Mouse (Mus musculus) c-Kit-positive CD71-positive TER-119-positive erythroid progenitor cells, embryonic 14.5 days (primary cell): ENCODE results near the gene Higd1a.

ENCODE experiments used
- DNase-seq: peaks from one replicate; pipeline ENCODE4 v3.0.0-alpha.2; 2013; ENCODE audit warnings: low spot score

The Higd1a gene

DNA sequence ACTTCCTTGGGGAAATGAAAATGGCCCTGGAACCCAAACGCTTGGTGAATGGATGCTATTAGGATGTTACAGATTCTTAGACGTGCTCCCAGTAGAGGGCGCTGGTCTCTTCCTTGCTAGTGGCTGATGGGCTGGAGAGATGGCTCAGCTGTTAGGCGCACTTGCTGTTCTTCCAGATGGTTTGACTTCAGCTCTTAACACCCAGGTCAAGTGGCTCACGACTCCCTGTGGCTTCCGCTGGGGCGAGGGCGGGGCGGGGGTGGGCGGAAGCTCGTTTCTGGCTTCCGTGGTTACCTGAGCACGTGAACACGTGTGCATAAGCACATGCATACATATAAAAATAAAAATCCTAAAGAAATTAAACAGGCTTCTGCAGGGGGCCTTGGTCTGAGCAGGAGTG lies 22.7 kb upstream of the Higd1a start:
- DNase-seq, result no peak

DNA sequence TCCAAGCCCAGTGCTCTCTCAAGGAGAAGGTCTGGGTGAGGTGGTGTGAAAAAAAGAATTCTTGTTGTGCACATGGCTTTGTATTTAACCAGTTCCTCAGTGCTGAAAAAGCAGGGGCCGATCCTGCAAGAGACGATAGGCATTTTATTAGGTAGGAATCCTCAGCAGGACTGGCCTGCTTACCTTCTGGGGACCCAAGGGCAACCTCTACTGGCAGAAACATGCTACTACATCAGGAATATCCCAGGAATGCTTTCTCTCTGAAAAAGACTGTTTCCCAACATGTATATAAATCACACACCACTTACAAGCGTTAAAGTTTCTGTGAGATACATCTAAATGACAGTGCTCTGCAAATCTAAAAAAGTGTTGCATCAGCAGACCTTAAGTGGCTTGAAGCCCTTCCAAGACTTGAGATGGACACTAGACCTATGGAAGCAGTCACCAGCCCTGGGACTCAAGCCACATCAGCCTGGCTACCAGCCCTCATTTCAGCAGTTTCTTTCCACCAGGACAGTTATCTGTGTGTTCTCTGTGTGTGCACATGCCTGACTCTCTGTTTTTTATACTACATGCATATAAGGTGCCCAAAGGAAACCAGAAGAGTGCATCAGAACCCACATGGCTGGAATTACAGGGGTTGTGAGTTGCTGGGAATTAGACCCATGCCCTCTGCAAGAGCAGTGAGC lies 19.0 kb upstream of the Higd1a start:
- DNase-seq, result no peak

DNA sequence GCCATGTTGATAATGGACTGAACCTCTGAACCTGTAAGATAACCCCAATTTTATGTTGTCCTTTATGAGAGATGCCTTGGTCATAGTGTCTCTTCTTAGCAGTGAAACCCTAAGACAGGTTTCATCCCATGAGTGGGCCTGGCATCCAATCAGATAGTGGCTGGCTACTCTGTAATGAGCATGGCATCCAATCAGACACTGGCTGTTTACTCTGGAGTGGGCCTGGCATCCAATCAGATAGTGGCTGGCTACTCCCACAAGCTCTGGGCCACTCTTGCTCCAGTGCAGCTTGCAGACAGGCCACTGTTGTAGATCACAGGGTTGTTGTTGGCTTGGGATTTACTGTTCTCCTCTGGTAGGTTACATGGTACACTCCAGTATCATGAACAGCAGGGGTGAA lies 15.4 kb upstream of the Higd1a start:
- no peak for DNase-seq

DNA sequence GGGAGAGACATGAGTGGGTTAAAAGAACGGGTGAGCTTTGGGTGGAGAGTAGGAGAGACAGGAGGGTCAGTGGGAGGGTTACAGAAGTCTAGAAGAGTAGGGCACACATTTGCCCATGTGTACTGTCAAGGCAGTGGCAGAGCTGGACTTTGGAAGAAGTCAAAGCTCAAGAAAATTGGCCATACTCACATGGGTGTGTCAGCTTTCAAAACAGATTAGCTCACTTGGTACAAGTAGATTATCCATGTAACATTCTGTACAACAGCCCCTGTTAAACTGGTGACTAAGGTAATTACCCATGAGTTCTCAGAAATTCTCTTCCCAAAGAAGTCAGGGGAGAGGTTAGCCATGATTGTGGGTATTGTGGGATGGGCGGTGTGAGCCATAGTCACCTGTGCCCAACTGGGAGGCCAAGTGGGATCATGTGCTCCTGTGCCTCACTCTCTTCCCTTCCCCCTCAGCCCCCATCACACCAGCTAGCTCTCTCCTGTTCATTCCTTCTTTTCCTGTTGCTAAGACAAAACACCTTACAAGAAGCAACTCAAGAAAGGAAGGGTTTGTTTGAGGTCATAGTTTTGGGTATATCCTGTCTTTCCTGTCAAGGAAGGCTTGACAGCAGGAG lies 14.0 kb upstream of the Higd1a start:
- DNase-seq, result no peak

DNA sequence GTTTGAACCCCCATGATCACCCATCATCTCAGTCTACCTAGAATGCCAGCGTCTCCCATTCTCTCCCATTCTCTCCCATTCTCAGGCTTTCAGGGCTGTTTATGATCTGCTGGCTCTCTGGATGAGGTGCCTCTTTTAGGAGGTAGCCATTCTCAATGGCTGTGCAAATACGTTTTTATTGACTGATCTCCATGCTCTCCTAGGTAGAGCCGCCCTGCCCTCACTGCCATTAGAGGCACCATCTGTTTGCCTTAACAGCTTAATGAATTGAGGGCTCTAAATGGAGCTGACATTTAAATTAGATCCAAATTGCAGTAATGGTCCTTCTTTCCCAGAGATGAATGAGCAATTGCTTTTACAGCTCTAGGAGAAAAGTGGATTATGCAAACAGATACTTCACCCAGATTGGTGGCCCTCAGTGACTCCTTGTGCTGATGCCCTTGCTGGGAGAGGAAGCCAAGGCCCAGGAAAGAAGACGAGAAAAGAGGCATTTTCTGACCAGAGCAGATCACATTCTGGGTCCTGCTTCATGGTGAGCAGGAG lies 11.9 kb upstream of the Higd1a start:
- no peak for DNase-seq

DNA sequence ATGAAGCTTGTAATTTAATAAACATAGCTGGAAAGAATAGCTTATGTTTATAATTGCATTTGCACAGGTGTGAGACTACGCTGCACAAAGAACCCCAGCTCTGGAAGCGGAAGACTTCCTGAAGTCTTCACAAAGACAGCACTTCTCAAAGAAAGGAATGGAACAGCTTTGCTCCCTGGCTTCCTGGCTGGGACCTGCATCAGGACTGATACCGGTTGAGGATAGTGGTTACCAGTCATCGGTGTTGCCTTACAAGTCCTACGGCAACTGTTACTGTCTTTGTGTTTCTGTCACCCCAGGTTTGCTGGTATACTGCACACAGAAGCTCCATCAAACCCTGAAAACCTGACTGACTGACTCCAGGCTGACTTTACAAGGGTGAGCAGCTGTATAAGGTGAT lies 11.3 kb upstream of the Higd1a start:
- no peak for DNase-seq

DNA sequence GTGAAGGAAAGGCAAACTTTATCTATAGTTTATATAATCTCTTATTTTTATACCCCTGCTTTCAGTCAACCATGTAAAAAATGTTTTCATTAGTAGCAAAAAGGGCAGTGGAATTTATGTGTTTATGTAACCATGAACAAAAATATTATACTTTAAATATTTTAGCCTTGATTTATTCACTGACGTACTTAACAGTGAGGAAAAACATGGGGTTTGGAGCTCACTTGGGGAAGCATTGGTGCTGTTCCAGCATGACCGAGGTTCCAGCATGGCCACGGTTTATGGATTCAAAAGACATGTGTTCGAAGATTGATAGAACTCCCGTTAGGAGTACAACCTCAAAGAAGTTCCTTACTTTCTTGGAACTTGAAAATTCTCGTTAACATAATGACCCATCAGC lies 10.1 kb upstream of the Higd1a start:
- DNase-seq, result no peak

DNA sequence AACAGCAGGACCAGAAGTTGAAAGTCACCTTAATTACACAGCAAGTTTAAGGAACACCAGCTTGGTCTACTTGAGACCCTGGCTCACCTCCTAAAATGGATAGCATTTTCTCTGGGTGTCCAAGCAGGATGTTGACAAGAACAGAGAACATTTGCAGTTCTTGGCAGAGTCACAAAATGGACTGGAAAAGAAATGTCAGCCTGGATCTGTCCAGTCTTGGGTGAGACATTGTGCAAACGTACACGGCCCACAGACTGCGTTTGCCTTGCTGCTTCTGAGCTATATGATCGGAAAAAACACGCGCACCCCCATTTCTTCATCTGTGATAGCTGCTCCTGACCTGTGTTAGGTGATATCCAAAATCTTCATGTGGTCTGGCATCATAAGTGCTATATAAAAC lies 9.5 kb upstream of the Higd1a start:
- DNase-seq, result no peak

DNA sequence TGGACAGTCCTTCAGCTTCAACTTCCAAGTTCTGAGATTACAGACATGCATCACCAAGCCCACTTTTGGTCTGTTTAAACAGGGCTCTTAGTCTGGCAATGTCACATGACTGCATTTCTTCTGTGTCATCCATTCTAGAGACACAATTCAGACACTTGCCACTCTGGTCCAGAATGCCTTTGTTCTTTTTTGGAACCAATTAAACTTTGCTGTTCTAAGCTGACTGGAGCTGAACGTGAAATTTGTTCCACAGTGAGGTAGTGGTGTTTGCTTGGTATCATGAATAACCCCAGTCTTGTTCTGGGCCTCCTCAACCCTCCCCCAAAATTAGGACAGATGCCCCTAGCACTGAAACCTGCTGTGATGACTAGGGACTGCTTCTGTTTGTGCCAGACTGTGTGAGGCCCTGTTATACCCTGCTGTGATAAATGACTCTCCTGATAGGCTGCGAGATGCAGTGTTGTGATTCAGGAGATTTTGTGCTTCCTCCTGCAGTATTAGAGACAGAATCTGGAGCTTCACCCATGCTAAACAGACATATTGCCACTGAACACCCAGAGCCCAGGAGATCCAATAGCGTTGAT lies 7.4 kb upstream of the Higd1a start:
- DNase-seq, result no peak

DNA sequence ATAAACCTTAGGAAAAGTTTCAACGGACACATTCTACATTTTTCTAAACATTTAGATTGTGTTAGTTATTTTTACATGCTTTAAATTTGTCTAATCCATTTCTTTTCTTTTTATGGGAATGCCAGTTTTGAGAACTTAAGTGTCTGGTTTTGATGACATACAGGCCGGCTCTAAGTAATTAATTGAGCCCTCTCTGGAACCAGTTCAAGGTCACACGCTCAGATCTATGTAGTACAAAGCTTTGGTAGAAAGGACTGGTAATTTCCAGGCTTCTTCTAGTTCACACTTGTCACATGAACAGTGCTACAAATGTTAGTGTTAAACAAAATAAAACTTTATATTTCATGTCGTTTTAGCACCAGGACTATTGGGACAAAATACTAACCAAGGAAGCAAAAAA lies 6.7 kb upstream of the Higd1a start:
- DNase-seq, result no peak

DNA sequence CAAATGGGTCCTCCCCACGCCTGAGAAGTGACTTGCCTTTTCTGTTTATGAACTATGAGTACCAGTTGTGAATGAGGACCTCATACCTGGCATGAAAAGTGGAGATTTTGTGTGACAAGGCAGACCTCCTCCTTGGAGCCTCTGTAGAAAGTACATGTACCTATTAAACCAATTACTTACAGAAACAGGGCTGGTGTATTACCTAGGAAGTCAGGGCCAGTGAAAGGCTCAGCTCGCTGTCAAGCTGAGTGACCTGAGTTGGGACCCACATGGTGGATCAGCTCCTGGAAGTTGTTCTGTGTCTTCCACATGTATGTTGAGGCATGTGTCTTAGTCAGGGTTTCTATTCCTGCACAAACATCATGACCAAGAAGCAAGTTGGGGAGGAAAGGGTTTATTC lies 2.8 kb upstream of the Higd1a start:
- DNase-seq, result no peak

DNA sequence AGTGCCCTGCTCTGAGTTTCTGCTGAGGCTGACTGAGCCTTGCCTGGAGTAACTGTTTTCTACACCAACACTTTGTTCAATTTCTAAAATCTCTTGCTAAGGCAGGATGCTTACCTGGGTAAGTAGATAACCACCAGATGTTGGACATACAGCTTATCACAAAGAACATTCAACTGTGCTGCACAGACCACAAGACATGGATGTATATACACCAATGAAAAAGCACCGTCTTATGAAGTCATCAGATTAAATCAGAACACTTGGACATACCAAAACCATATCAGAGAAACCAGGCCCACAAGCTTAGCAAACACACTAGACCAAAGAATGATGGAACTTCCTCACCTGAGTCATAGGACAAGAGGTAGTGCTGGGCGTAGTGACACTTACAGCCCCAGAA lies 1.2 kb upstream of the Higd1a start:
- no peak for DNase-seq

DNA sequence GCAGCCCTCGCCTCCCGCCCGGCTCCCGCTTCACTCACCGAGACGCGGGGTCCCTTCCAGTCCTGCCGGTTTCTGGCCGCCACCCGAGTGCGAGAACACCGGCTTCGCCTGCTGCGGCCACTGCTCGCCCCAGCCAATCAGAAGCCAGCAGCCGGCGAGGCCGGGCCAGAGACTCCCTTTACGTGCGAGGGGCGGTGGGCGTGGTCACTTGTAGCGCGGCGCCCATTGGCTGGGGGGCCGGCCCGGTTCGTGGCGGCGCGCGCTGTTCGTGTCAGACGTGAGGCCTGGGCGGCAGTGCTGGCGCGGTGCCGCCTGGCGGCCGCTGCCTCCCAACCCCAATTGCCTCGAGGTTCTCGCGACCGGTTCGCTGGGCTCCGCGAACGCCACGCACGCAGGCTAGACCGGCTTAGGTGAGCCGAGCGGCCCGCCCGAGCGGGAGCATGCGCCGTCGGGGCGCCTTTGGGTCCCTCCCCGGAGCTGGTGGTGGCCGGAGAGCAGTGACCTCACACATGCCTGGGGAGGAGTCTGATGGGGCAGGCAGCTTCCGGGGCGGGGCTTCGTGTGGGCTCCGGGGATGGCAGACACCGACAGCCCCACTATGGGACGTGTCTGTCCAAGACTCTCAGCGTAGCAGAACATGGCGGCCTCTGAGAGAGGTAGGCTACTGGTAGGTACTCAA lies 549 bp downstream of the Higd1a start:
- DNase-seq, result peak; percentile 93

DNA sequence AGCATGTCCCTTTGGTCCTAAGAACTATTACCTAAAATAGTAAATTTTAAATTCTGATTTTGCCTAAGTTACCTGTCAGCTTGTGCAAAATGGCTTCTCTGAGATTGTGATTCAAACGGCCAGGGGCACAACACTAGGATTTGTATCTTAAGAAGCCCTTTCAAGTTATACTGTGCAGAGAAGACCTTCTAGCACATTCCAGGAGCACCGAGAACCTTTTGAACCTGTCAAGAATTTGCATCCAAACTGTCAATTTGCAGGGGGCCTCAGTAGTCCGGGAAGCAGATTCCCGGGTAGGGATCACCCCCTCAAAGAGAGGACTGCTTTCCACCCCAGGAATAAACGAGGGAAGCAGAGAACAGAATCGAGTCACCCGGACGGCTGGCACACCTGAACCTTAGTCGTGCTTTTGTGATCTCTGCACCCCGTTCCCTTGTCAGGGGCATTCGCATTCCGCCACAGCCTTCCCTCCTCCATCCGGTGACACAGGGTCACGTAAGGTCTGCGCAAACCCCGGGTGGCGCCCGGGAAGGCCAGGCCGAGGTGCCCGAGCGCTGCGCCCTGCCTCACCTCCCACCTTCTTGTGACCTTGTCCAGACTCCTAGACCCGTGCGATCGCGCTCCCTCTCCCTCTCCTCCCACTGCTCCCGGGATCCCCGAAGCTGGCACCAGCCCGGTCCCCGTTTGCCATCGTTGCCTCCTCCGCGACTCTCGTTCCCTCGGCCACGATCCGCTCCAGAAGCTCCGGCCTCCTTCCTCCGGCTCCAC lies 1.3 kb downstream of the Higd1a start:
- peak; percentile 37 for DNase-seq

DNA sequence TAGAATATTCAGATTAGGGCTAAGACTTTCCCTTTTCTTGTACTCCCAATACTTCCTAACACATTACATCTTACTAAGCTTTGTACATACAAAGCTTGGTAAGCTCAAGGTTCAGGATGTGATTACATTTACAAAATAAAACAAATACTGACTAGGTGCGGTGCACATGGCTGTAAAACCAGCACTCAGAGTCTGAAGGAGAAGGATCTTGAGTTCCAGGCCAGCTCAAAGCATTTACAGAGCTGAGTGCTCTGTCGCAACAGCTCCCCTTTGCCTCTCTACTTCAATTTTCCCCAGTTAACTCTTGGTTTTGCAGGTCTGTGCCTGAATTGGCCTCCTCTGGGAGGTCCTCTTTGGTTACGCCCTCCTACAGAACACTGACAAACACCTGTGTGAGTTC lies 3.9 kb downstream of the Higd1a start:
- DNase-seq, result no peak

DNA sequence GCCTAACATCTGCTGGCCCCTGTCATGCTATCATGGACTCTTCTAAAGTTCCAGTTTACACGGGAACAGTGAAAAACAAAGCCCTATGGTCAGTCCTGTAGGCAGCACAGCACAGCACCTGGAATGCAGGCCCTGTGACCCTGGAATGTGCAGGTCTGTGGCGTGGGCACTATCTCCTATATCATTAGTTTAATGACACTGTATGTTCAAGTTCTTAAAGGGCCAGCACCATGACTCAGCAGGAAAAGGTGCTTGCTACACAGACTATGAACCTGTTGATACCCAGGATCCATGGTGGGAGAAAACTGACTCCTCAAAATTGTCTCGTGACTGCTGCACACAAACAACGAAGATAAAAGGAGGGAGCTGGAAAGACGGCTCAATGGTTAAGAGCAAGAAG lies 10.3 kb downstream of the Higd1a start:
- no peak for DNase-seq

DNA sequence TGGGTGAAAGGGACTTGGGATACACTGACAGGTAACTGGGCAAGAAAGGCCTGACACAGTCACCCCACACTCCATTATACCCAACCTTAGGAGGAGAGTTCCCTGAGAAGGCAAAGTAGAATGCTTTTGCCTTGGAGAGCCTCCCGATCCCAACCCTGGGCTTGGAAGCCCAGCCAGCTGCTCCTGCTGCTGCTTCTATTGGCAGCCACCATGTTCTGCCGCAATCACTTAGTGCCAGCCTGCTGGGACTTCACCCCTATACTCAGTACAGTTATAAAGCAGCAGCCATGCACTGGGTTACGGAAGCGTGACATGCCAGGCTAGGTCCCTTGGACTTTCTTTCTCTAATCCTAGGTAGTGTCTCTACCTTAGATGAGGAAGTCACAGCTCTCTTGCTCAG lies 11.0 kb downstream of the Higd1a start:
- no peak for DNase-seq

DNA sequence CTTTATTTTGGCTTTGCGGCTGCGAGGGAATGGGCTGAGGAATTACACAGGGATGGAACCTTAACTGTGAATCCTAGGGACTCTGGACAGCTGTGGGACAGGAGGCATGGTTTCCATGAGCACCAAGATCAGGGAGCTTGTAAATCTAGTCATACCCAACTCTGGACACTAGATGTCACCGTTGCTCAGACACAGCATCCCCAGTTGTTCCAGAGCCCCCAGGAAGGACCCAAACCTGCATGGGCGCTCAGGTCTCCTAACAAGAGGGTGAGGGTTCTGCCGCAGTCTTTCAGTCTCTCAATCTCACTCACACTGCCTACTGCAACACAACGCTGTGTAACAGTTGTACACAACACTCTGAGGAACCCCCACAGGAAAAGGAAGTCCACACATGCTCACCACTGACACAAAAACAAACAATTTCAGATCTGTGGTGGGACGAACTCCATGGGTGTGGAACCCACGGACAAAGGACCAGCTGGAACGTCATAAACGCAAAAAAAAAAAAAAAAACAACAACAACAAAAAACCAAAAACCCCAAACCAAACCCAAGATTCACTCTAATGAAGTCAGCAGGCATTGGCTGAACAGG lies 11.5 kb downstream of the Higd1a start:
- DNase-seq, result no peak

DNA sequence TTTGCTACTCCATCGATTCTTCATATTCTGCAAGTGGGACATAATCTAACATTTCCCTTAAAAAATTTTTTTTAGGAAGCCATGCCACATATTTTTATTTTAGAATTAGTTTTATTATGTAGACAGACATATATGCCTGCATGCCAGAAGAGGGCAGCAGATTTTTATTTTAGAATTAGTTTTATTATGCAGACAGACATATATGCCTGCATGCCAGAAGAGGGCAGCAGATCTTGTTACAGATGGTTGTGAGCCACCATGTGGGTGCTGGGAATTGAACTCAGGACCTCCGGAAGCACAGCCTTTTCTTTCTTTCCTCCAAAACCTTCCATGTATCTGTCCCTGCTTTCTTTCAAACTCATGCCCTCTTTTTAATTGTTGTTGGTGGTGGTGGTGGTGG lies 15.2 kb downstream of the Higd1a start:
- no peak for DNase-seq

DNA sequence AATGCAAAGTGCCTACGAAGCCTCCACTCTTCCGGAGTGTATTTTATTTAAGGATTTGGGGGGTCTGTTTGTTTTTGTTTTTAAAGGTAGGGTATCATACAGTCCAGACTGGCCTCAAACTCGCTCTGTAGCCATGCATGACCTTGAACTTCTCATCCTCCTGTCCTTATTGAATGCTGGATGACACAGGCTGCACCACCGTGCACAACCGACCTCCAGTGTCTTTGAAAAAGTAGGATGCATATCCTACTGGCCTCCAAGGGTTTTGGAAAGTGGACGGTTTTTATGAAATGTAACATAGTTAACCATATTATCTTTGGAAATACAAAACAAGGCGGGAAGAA lies 18.6 kb downstream of the Higd1a start:
- no peak for DNase-seq

DNA sequence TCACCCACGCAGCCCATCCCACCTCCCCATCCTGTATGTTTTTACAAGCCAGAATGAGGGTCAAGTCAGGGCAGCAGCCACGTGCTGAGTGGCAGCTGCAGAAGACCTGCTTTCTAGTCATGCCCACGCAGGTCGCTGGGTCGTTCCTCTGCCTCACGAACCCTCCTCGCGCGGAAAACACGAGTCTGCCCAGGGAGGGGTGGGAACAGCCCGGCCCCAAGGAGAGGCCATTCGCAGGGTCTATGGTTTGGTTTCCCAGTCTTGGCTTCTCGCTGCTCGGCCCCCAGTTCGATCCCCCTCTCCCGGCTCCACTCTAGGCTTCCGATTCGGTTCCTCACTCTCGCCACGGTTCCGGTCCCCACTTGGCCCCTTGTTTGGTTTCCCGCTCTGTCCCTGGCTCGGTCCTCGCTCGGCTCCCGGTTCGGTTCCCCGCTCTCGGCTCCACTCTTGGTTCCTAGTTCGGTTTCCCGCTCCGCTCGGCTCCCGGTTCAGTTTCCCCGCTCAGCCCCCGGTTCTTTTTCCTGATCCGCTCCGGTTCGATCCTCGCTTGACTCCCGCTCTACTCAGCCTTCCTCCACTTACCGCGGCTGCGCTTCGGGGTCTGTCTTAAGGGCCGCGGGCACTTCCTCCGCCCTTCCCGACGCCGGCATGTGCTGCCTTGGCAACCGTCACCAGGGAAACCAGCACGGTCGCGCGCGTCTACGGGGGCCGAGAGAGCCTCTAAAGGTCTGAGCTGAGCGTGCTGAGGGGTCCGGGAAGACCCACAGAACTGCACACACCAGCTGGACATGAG lies 19.1 kb downstream of the Higd1a start, which contains the start of gene Ccdc13:
Gene Ccdc13 (minus strand): TSS at position 633 of the 793 bp plus-strand sequence.
- no peak for DNase-seq
